Mouse (Mus musculus): ENCODE data around the gene Olfr1061.
"Not testable (repeated sequence)": the region's sequence is repeated elsewhere in the genome, so short reads cannot be mapped to it uniquely, and the experiment has no call there.

Olfr1061 gene

GRCm38 (mm10) chr2:86413950-86414349 lies at the start of gene Olfr1061:
Olfr1061 (minus strand) TSS chr2:86414050.
- no peak for DNase-seq

DNA sequence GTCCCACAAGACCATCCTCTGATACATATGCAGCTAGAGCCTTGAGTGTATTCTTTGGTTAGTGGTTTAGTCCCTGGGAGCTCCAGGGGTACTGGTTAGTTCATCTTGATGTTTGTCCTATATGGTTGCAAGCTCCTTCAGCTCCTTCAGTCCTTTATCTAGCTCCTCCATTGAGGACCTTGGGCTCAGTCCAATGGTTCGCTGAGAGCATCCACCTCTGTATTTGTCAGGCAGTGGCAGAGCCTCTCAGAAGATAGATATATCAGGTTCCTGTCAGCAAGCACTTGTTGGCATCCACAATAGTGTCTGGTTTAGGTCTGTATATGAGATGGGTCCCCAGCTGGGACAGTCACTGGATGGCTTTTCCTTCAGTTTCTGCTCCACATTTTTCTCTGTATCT lies 46.6 kb upstream of the Olfr1061 start:
- DNase-seq, result no peak

GRCm38 (mm10) chr2:86456169-86456568 lies 42.3 kb upstream of the Olfr1061 start, which contains the start of gene Olfr1066:
Olfr1066 (minus strand) TSS chr2:86456269.
- DNase-seq, result no peak

DNA sequence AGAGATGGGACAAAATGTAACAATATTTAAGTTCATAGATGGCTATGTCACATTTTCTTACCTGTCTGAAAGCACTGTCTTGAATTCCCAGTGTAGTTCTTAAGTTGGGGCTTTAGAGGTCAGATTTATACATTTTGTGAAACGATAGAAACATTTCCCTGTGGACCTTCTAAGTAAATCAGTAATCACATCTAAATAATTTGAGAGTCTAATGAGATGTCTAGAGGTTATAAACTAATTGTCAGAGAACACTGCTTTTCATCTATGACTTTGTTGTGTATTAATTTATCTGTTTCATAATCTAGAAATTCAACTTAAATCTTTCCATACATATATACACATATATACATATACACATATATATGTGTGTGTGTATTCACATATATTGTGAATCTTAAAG lies 36.6 kb upstream of the Olfr1061 start, which contains the start of gene Olfr1065:
Gene Olfr1065 (minus strand): TSS at position 101 of the 400 bp plus-strand sequence.
- DNase-seq, result not testable (repeated sequence)

DNA sequence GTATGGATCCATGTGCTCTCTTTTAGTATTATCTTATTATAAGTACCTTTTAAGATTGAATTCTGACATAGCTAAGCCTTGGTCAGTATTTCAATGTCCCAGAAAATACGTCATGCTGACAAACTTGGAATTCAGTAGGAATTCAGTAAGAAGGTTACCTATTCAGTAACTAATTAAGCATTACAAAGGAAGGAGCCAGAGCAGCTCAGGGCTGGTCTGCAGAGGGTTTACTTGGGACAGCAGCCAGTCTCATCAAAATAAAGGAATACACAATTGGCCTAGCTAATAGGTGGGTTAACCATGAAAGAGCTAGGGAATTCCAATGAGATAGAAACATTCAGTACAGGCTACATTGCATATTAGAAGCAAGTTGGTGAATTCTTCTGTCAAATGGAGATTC lies 28.3 kb upstream of the Olfr1061 start:
- not testable (repeated sequence) for DNase-seq

DNA sequence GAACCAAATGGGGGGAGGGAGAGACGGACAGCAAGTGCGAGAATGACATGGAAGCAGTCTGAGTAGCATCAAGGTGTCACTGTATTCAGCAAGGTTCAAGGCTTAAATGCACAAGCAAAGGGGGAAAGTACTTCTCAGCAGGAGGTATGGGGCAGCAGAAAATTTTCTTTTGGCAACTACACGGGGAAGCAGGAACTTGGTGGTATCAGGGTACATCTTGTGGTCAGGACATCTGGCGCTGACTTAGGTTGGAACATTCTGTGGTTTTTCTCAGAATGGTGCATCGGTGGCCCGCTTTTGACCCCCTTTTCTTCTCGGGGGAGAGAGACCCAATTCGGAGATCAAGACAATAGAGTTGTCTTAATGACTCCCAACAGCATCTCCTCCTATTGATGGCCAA lies 14.7 kb upstream of the Olfr1061 start:
- DNase-seq, result not testable (repeated sequence)

DNA sequence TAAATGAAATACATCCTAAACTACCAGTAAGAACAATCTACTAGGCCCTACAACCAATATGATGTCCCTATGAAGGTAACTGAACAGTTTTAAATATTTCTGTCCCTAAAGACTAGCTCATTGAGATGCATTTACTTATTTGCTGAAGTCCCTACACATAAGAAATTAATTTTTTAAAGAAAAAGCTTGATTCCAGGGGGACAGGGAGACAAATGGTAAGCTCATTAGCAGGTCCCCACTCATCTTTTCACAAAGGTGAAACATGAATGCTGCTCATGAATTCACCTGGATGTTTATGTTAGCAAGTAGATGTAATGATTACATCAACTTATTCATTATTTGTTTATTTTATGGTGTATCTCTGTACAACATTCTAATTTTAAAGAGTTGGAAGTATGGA lies 12.8 kb upstream of the Olfr1061 start, which contains the start of gene Olfr1062:
Gene Olfr1062 (minus strand): TSS at position 101 of the 400 bp plus-strand sequence.
- not testable (repeated sequence) for DNase-seq

GRCm38 (mm10) chr2:86395114-86395513 lies 18.7 kb downstream of the Olfr1061 start:
- no peak for DNase-seq

DNA sequence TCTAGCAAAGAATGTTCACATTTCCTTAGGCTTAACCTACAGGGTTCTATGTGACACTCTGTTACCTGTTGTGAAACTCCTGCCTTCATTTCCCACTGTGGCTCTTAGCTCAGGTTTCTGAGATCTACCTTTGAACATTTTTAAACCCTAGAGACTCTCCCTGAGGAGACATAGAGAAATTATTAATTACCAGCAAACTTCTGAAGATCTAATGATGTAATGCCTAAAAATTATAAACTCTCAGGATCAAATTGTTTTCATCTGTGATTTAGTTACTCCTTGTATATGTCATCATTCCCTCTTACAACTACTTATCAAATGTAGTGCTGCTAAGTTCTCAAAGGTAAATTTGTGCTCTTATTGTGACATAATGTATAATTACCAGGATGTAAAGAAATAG lies 25.4 kb downstream of the Olfr1061 start, which contains the start of gene Olfr1058:
Gene Olfr1058 (minus strand): TSS at position 101 of the 400 bp plus-strand sequence.
- DNase-seq, result not testable (repeated sequence)

DNA sequence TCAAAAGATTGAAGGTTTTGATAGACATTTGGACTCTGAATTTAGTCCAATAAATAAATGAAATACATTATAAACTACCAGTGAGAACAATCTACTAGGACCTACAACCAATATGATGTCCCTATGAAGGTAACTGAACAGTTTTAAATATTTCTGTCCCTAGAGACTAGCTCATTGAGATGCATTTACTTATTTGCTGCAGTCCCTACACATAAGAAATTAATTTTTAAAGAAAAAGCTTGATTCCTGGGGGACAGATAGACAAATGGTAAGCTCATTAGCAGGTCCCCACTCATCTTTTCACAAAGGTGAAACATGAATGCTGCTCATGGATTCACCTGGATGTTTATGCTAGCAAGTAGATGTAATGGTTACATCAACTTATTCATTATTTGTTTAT lies 35.6 kb downstream of the Olfr1061 start, which contains the start of gene Olfr1057:
Gene Olfr1057 (minus strand): TSS at position 101 of the 400 bp plus-strand sequence.
- no peak for DNase-seq

GRCm38 (mm10) chr2:86366342-86366741 lies 47.5 kb downstream of the Olfr1061 start:
- DNase-seq, result not testable (repeated sequence)

Measured in cerebellum, adult 11-12 months (tissue).